Mouse (Mus musculus): ENCODE data around the gene Srgn.

- TF ChIP-seq CTCF (IDR thresholded peaks at IDR 0.05; ENCODE audit: control insufficient read depth, insufficient read depth, insufficient replicate concordance, low read depth, low read length) (no peak), POLR2A (IDR thresholded peaks at IDR 0.05; ENCODE audit: control insufficient read depth, low read depth, low read length) (no peak)
These were observed 23.6 kb upstream of the Srgn start for GRCm38 (mm10) chr10:62550787-62551300.

Measured in testis, adult 2 months (tissue).